Mouse (Mus musculus) left cerebral cortex, adult 11 months (tissue): ENCODE measurements at regions not wholly inside any gene's neighbourhood (a gene's known extent, or its start where the extent isn't known, plus 50 kb on each side); places are given as distances from the start of the nearest gene placed in this dataset.
"Not testable (repeated sequence)": the region's sequence is repeated elsewhere in the genome, so short reads cannot be mapped to it uniquely, and the experiment has no call there.

Experiments
- DNase-seq: peaks from one replicate; pipeline ENCODE4 v3.0.0; 2022; ENCODE audit warnings: low spot score

- peak; percentile 13 for DNase-seq
Measured at GRCm38 (mm10) chr7:60733331-60733994, 593.4 kb upstream of the Snrpn start.

DNA sequence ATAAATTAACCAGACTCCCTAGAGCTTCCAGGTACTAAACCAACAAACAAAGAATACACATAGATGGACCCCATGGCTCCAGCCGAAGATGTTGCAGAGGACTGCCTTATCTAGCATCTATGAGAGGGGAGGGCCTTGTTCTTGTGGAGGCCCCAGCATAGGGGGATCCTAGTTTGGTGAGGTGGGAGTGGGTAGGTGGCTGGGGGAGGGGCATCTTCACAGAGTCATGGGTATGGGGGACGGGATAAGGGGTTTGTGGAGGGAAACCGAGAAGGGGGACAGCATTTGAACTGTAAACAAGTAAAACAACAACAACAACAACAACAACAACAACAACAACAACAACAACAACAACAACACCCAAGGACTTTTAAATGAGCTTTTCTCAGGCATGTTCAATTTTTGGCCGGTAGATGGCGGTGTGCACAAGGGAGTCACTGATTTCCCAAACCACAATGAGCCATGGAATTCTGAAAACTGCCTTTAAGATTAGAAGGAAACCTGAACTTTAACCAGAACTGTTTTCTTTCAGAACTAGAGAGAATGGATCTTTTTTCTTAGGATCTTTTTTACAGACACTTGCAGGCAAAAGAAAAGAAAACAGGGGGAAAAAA is 588.2 kb upstream of the Snrpn start:
- not testable (repeated sequence) for DNase-seq
